Mouse (Mus musculus) heart, postnatal 0 days (tissue): ENCODE measurements around the gene Mtfmt. TPM values are rescaled to one million over a fixed set of nuclear protein-coding genes. Genes with fewer than 3 reads are reported as not detected.

Experiments used
- ATAC-seq: fragments of 200-750 bp; cut with Nextera tagmentation; 2 replicates; pipeline ENCODE4 v1.8.0; 2017; ENCODE audit warnings: low read depth, moderate number of reproducible peaks, moderate library complexity; ENCODE audit not compliant: insufficient read depth
- DNase-seq: peaks from one replicate; pipeline ENCODE4 v3.0.0-alpha.2; 2016; ENCODE audit warnings: low spot score
- H3K27ac ChIP-seq: fragments of 300-500 bp; sonication (generic); 2 replicates; pipeline ENCODE4 v1.5.1; 2014; ENCODE audit warnings: low read depth, mild to moderate bottlenecking
- H3K27me3 ChIP-seq: fragments of 300-500 bp; sonication (generic); 2 replicates; pipeline ENCODE4 v1.6.1; 2014; ENCODE audit warnings: low read length, mixed read lengths; ENCODE audit not compliant: control insufficient read depth, insufficient read depth
- H3K36me3 ChIP-seq: fragments of 300-500 bp; sonication (generic); replicated peaks from 2 replicates; pipeline ENCODE4 v1.6.1; 2014; ENCODE audit warnings: low read length, mixed read lengths; ENCODE audit not compliant: control insufficient read depth, insufficient read depth
- H3K4me1 ChIP-seq: fragments of 300-500 bp; sonication (generic); 2 replicates; pipeline ENCODE4 v1.6.1; 2014; ENCODE audit warnings: antibody characterized with exemption; ENCODE audit not compliant: control insufficient read depth, insufficient read depth
- H3K4me2 ChIP-seq: fragments of 300-500 bp; sonication (generic); 2 replicates; pipeline ENCODE4 v1.6.1; 2014; ENCODE audit warnings: low read depth, mild to moderate bottlenecking, low read length, moderate library complexity
- H3K4me3 ChIP-seq: fragments of 300-500 bp; sonication (generic); 2 replicates; pipeline ENCODE4 v1.5.1; 2014; ENCODE audit warnings: low read depth, low read length
- H3K9ac ChIP-seq: fragments of 300-500 bp; sonication (generic); replicated peaks from 2 replicates; pipeline ENCODE4 v1.6.1; 2014; ENCODE audit warnings: low read depth, low read length, mixed read lengths
- H3K9me3 ChIP-seq: fragments of 300-500 bp; sonication (generic); replicated peaks from 2 replicates; pipeline ENCODE4 v1.6.1; 2016; ENCODE audit warnings: low read length; ENCODE audit not compliant: control insufficient read depth
- CTCF ChIP-seq: IDR thresholded peaks from 2 replicates; pipeline ENCODE4 v1.5.1; 2016; ENCODE audit warnings: antibody characterized with exemption, control low read depth, low read depth
- EP300 ChIP-seq: IDR thresholded peaks from 2 replicates; pipeline ENCODE4 v1.6.1; 2016; ENCODE audit warnings: antibody characterized with exemption, low read depth
- WGBS: fragments of 180-500 bp; shearing (Covaris S2); extraction: QIAGEN DNeasy Blood & Tissue Kit; methylation state at CpG from one replicate; pipeline ENCODE4 v1.1.7; 2014; 5-methylcytosine and 5-hydroxymethylcytosine counted together
- polyA plus RNA-seq: library from polyadenylated mRNA; unstranded; fragments of >200 nt; fragmentation: Nextera tagmentation; extraction: Ambion mirVana; gene quantifications from 2 replicates; pipeline ENCODE4 v1.2.1, GENCODE M21; 2015
- total RNA-seq: library from RNA; depleted of rRNA; stranded (reverse); fragments of >200 nt; gene quantifications from 2 replicates; pipeline ENCODE4 v1.2.3, GENCODE M21; 2014; ENCODE audit warnings: low replicate concordance

Mtfmt gene
- total and polyA plus RNA-seq, 2 experiments from 2014 or later, result 9.1 to 15.9 TPM

DNA sequence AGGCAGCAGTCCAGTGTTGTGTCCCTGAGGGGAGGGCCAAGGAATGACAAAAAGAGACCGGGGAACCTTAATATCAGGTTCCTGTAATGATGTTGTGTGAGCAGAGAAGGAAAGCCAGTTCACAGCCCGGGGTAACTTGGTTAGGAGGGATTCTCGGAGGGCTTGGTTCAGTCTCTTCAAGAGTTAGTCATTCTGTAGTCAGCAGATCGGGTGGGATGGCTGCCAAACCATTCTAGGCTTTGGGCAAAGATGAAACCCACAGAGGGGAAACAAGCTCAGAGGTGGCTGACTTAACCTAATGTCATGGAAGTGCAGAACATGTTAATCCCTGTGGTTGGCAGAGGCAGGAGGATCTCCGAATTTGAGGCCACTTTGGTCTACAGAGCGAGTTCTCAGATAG, 28.6 kb downstream of the Mtfmt start:
- no peak for TF ChIP-seq CTCF
- TF ChIP-seq EP300, result no peak
- H3K4me2 ChIP-seq, result no peak overlapping the region
- WGBS, result 83% methylated on average over 6 of the region's 6 CpGs
- H3K27me3 ChIP-seq, result no peaks in the 10 kb centered on the region
- no peak overlapping the region for H3K4me3 ChIP-seq
- no peak overlapping the region for H3K27ac ChIP-seq
- no peak overlapping the region for H3K9ac ChIP-seq
- DNase-seq (no peak), ATAC-seq (no peak)
- peaks cover 9% of the 10 kb centered on the region; the same call in 1 of the 2 replicates for H3K36me3 ChIP-seq
- peaks cover 15% of the 10 kb centered on the region for H3K4me1 ChIP-seq
- no peaks in the 10 kb centered on the region for H3K9me3 ChIP-seq

DNA sequence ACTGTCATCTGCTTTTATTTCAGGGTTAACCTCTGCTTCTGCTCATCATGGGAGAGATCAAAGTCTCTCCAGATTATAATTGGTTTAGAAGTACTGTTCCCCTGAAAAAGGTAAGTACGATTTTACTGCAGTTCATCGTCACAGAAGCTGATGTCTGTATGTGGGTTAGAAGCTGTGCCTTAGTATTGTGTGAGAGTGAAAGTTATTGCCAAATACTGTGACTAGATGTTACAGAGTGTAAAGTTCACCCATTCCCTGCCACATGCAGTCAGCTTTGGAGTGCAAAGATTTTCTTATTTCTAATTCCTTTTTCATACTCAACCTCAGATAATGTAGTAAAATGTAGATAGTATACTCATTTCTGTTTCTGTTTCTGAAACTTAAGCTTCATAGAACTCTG, 29.7 kb downstream of the Mtfmt start:
- no peak for TF ChIP-seq EP300
- no peak for TF ChIP-seq CTCF
- Histone ChIP-seq H3K9me3 (no peaks in the 10 kb centered on the region), H3K9ac (no peak overlapping the region), H3K4me1 (peaks cover 15% of the 10 kb centered on the region), H3K36me3 (peaks cover 19% of the 10 kb centered on the region; the same call in 1 of the 2 replicates), H3K4me2 (no peak overlapping the region), H3K4me3 (no peak overlapping the region), H3K27ac (no peak overlapping the region), H3K27me3 (no peaks in the 10 kb centered on the region)
- no peak for DNase-seq
- ATAC-seq, result no peak
- WGBS, result 93% methylated on average over 2 of the region's 2 CpGs

DNA sequence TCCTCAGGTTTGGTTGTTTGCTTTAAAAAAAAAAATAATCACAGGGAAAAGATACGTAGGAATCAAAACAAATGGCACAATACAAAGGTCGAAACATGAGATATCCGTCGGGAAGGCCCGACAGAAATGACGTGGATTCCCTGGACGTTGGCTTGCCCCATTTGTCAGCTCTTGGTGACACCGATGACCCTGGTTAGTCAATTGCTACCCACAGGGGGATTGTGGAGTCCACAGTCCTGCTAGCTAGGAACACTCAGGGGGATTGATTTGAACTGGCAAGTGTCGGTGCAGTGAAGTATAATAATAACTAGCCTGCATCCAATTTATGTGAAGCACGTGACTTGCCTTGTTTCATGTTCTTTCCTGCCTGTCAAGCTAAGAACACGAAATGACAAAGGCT, 32.1 kb downstream of the Mtfmt start:
- no peak for TF ChIP-seq EP300
- TF ChIP-seq CTCF, result no peak
- no peak overlapping the region for H3K4me3 ChIP-seq
- H3K4me2 ChIP-seq, result no peak overlapping the region
- H3K9me3 ChIP-seq, result no peaks in the 10 kb centered on the region
- H3K27me3 ChIP-seq, result no peaks in the 10 kb centered on the region
- DNase-seq (no peak), ATAC-seq (no peak)
- no peaks in the 10 kb centered on the region for H3K4me1 ChIP-seq
- H3K9ac ChIP-seq, result no peak overlapping the region
- H3K27ac ChIP-seq, result no peak overlapping the region
- WGBS, result 59% methylated on average over 11 of the region's 11 CpGs
- peaks cover 32% of the 10 kb centered on the region for H3K36me3 ChIP-seq

DNA sequence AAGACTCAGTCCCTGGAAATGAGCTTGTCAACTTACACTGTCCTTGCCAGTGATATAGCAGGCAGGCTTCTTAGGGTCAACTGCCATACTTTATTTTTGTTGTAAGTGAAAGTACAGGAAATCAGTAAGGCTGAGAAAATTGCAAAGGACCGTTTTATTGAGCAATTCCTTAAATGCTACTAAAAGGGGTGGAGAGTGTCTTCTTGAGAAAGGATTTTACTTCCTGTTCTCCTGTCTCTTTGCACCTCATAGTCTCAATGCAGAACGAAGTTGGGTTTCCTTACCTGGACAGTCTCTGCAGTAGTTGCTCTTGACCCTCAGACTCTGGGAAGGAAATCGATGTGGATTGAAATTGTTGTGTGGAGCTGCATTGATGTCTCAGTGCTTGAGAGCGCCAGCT, 37.2 kb downstream of the Mtfmt start:
- no peak for ATAC-seq
- H3K36me3 ChIP-seq, result peaks cover 65% of the 10 kb centered on the region
- H3K4me2 ChIP-seq, result no peak overlapping the region
- no peaks in the 10 kb centered on the region for H3K9me3 ChIP-seq
- no peak overlapping the region for H3K4me3 ChIP-seq
- H3K4me1 ChIP-seq, result no peaks in the 10 kb centered on the region
- no peak for TF ChIP-seq CTCF
- no peak for TF ChIP-seq EP300
- 82% methylated on average over 4 of the region's 4 CpGs for WGBS
- no peak for DNase-seq
- H3K27me3 ChIP-seq, result no peaks in the 10 kb centered on the region
- H3K9ac ChIP-seq, result no peak overlapping the region
- no peak overlapping the region for H3K27ac ChIP-seq

DNA sequence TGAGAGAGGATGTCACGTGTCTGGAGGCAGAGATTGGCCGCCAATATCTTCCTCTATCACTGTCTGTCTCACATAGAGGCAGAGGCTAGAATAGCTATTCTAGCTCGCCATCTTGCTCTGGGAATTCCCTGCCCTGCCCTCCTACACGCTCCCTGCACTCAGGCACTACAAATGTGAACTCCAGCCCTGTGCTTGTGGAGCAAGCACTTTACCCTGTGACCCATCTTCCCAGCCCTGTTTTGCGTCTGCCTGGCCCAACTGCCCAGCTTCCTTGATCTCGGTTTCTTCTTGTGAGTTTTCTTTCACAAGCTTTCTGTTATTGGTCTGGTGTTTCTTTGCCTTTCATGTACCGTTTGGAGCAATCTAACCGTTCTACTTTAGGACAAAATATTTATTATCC, 43.6 kb downstream of the Mtfmt start:
- Histone ChIP-seq H3K27ac (no peak overlapping the region), H3K36me3 (peaks cover 70% of the 10 kb centered on the region), H3K4me2 (no peak overlapping the region), H3K9ac (no peak overlapping the region), H3K9me3 (no peaks in the 10 kb centered on the region), H3K4me3 (no peak overlapping the region), H3K27me3 (no peaks in the 10 kb centered on the region), H3K4me1 (no peaks in the 10 kb centered on the region)
- DNase-seq (no peak), ATAC-seq (no peak)
- no peak for TF ChIP-seq CTCF
- no peak for TF ChIP-seq EP300
- 82% methylated on average over 8 of the region's 8 CpGs for WGBS

DNA sequence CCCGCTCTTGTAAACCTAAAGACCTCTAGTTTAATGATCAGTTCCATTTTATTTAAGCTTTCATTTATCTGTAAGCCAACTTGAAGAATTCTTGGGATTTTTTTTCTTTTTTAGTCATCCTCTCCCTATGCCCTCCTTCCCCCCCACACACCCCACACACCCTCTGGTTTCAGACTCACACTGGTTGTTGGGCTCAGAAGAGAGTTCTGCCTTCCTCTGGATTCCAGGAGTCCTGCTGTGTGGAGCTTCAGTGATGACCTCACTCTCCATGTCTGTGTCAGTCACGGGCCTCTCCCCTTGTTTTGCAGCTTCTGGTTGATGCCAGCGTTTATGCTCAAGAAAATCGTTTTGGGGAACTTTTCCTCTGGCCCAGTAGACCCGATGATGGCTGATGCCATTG, 44.5 kb downstream of the Mtfmt start:
- H3K9me3 ChIP-seq, result no peaks in the 10 kb centered on the region
- H3K36me3 ChIP-seq, result peaks cover 70% of the 10 kb centered on the region
- ATAC-seq (no peak), DNase-seq (no peak)
- 79% methylated on average over 5 of the region's 5 CpGs for WGBS
- TF ChIP-seq CTCF (no peak), EP300 (no peak)
- no peak overlapping the region for H3K4me3 ChIP-seq
- H3K4me2 ChIP-seq, result no peak overlapping the region
- no peak overlapping the region for H3K9ac ChIP-seq
- no peaks in the 10 kb centered on the region for H3K4me1 ChIP-seq
- no peaks in the 10 kb centered on the region for H3K27me3 ChIP-seq
- H3K27ac ChIP-seq, result no peak overlapping the region
